Mouse (Mus musculus) heart, postnatal 0 days (tissue): Measurements from ENCODE around the gene Fem1b. TPM values are rescaled to one million over a fixed set of nuclear protein-coding genes. Genes with fewer than 3 reads are reported as not detected.
"Not testable (repeated sequence)": the region's sequence is repeated elsewhere in the genome, so short reads cannot be mapped to it uniquely, and the experiment has no call there.

Experiments
- ATAC-seq: fragments of 200-750 bp; cut with Nextera tagmentation; 2 replicates; pipeline ENCODE4 v1.8.0; 2017; ENCODE audit warnings: low read depth, moderate number of reproducible peaks, moderate library complexity; ENCODE audit not compliant: insufficient read depth
- DNase-seq: peaks from one replicate; pipeline ENCODE4 v3.0.0-alpha.2; 2016; ENCODE audit warnings: low spot score
- H3K27ac ChIP-seq: fragments of 300-500 bp; sonication (generic); 2 replicates; pipeline ENCODE4 v1.5.1; 2014; ENCODE audit warnings: low read depth, mild to moderate bottlenecking
- H3K27me3 ChIP-seq: fragments of 300-500 bp; sonication (generic); 2 replicates; pipeline ENCODE4 v1.6.1; 2014; ENCODE audit warnings: low read length, mixed read lengths; ENCODE audit not compliant: control insufficient read depth, insufficient read depth
- H3K36me3 ChIP-seq: fragments of 300-500 bp; sonication (generic); replicated peaks from 2 replicates; pipeline ENCODE4 v1.6.1; 2014; ENCODE audit warnings: low read length, mixed read lengths; ENCODE audit not compliant: control insufficient read depth, insufficient read depth
- H3K4me1 ChIP-seq: fragments of 300-500 bp; sonication (generic); 2 replicates; pipeline ENCODE4 v1.6.1; 2014; ENCODE audit warnings: antibody characterized with exemption; ENCODE audit not compliant: control insufficient read depth, insufficient read depth
- H3K4me2 ChIP-seq: fragments of 300-500 bp; sonication (generic); 2 replicates; pipeline ENCODE4 v1.6.1; 2014; ENCODE audit warnings: low read depth, mild to moderate bottlenecking, low read length, moderate library complexity
- H3K4me3 ChIP-seq: fragments of 300-500 bp; sonication (generic); 2 replicates; pipeline ENCODE4 v1.5.1; 2014; ENCODE audit warnings: low read depth, low read length
- H3K9ac ChIP-seq: fragments of 300-500 bp; sonication (generic); replicated peaks from 2 replicates; pipeline ENCODE4 v1.6.1; 2014; ENCODE audit warnings: low read depth, low read length, mixed read lengths
- H3K9me3 ChIP-seq: fragments of 300-500 bp; sonication (generic); replicated peaks from 2 replicates; pipeline ENCODE4 v1.6.1; 2016; ENCODE audit warnings: low read length; ENCODE audit not compliant: control insufficient read depth
- CTCF ChIP-seq: IDR thresholded peaks from 2 replicates; pipeline ENCODE4 v1.5.1; 2016; ENCODE audit warnings: antibody characterized with exemption, control low read depth, low read depth
- EP300 ChIP-seq: IDR thresholded peaks from 2 replicates; pipeline ENCODE4 v1.6.1; 2016; ENCODE audit warnings: antibody characterized with exemption, low read depth
- WGBS: fragments of 180-500 bp; shearing (Covaris S2); extraction: QIAGEN DNeasy Blood & Tissue Kit; methylation state at CpG from one replicate; pipeline ENCODE4 v1.1.7; 2014; 5-methylcytosine and 5-hydroxymethylcytosine counted together
- polyA plus RNA-seq: library from polyadenylated mRNA; unstranded; fragments of >200 nt; fragmentation: Nextera tagmentation; extraction: Ambion mirVana; gene quantifications from 2 replicates; pipeline ENCODE4 v1.2.1, GENCODE M21; 2015
- total RNA-seq: library from RNA; depleted of rRNA; stranded (reverse); fragments of >200 nt; gene quantifications from 2 replicates; pipeline ENCODE4 v1.2.3, GENCODE M21; 2014; ENCODE audit warnings: low replicate concordance

Gene Fem1b
- total and polyA plus RNA-seq, 2 experiments from 2014 or later = 6.8 to 28.9 TPM

GRCm38 (mm10) chr9:62810543-62811515, 905 bp downstream of the Fem1b start:
- H3K27ac ChIP-seq = peak overlapping the region; percentile 98
- peak overlapping the region; percentile 94 for H3K4me2 ChIP-seq
- 0 out of 2 replicates have a peak, but pooled peaks have one; percentile 6 for TF ChIP-seq CTCF
- no peak for TF ChIP-seq EP300
- peak overlapping the region; percentile 94 for H3K9ac ChIP-seq
- H3K4me3 ChIP-seq = peak overlapping the region; percentile 97
- no peaks in the 10 kb centered on the region for H3K9me3 ChIP-seq
- H3K27me3 ChIP-seq = no peaks in the 10 kb centered on the region
- DNase-seq (no peak), ATAC-seq (peak; percentile 56)
- no peaks in the 10 kb centered on the region for H3K36me3 ChIP-seq
- peaks cover 25% of the 10 kb centered on the region for H3K4me1 ChIP-seq
- WGBS = under 1% methylated on average over 58 of the region's 58 CpGs

GRCm38 (mm10) chr9:62810095-62810494, 1.6 kb downstream of the Fem1b start:
- H3K9ac ChIP-seq = peak overlapping the region; percentile 94; the same call in 1 of the 2 replicates
- peak overlapping the region; percentile 97 for H3K4me3 ChIP-seq
- 14% methylated on average over 8 of the region's 8 CpGs for WGBS
- no peak for ATAC-seq
- TF ChIP-seq CTCF = no peak
- TF ChIP-seq EP300 = no peak
- no peaks in the 10 kb centered on the region for H3K27me3 ChIP-seq
- H3K9me3 ChIP-seq = no peaks in the 10 kb centered on the region
- DNase-seq = no peak
- H3K4me1 ChIP-seq = peaks cover 25% of the 10 kb centered on the region
- H3K27ac ChIP-seq = no peak overlapping the region
- H3K36me3 ChIP-seq = no peaks in the 10 kb centered on the region
- peak overlapping the region; percentile 94 for H3K4me2 ChIP-seq

DNA sequence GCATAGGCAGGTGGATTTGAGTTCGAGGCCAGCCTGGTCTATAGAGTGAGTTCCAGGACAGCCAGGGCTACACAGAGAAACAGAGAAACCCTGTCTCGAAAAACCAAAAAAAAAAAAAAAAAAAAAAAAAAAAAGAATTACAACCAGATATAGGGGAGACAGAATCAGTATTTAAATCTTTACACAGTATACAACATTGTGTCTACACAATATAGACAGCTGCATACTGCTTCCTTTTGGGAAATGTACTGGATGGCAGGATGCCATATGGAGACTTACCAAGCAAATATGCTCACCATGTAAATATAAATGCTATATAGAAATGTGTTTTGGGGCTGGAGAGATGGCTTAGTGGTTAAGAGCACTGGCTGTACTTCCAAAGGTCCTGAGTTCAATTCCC, 12.5 kb downstream of the Fem1b start:
- H3K4me2 ChIP-seq, H3K27me3 ChIP-seq, H3K9ac ChIP-seq, ATAC-seq, H3K4me1 ChIP-seq, DNase-seq, H3K9me3 ChIP-seq, H3K27ac ChIP-seq, H3K4me3 ChIP-seq: not testable (repeated sequence)
- WGBS = 84% methylated on average over 2 of the region's 2 CpGs
- peaks cover 25% of the 10 kb centered on the region for H3K36me3 ChIP-seq

DNA sequence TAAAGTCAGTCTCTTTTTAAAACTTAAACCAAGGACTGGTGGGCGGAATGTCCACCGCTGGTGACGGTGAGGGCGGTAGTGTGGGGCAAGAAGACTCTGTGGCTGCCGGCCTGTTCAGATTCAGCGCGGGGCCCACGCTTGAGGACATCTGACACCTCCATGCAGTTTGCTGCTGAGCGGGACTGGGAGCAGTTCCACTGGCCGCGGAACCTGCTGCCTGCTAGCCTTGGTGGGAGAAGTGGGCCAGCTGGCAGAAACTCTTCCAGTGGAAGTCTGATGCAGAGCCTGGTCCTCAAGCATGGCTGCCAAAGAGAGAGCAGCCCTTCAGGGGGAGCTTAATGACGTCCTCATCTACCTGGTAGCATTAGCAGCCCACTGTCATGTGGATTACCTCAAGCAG, 21.9 kb downstream of the Fem1b start:
- ATAC-seq = no peak
- Histone ChIP-seq H3K9me3 (no peaks in the 10 kb centered on the region), H3K27me3 (no peaks in the 10 kb centered on the region), H3K4me3 (no peak overlapping the region), H3K36me3 (peaks cover 6% of the 10 kb centered on the region; the same call in 1 of the 2 replicates), H3K4me1 (no peaks in the 10 kb centered on the region), H3K9ac (no peak overlapping the region), H3K27ac (no peak overlapping the region), H3K4me2 (no peak overlapping the region)
- DNase-seq = no peak
- no peak for TF ChIP-seq EP300
- TF ChIP-seq CTCF = no peak
- WGBS = 90% methylated on average over 12 of the region's 12 CpGs

DNA sequence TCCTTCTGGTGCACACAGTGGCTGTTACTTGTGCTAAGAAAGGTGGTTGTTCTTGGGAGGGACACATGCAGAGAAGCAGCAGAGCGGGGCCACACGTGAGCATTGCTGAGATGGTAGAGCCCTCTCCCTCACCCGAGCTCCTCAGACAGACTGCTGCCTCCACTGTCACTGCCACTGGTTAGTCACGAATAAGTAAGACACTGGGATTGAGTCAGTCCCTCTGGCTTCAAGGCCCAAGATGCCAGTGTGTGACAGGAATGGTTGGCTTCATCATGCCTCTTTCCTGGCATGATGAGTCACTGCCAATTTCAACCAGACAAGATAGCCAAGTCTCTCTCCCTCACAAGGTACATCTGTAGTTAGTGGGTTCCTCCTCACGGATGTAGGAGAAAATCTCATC, 25.0 kb downstream of the Fem1b start:
- no peak for DNase-seq
- Histone ChIP-seq H3K36me3 (no peaks in the 10 kb centered on the region), H3K27me3 (no peaks in the 10 kb centered on the region), H3K4me1 (no peaks in the 10 kb centered on the region), H3K27ac (no peak overlapping the region), H3K4me3 (no peak overlapping the region), H3K9me3 (no peaks in the 10 kb centered on the region), H3K4me2 (no peak overlapping the region), H3K9ac (no peak overlapping the region)
- no peak for ATAC-seq
- WGBS = 68% methylated on average over 5 of the region's 5 CpGs
- TF ChIP-seq CTCF = no peak
- no peak for TF ChIP-seq EP300
